Mouse (Mus musculus): ENCODE measurements around the gene Snx30. TPM values are rescaled to one million over a fixed set of nuclear protein-coding genes. Genes with fewer than 3 reads are reported as not detected.

Snx30 gene
- total RNA-seq, 1 experiment from 2014 or later: 28.8 TPM

- ATAC-seq (replicated peaks; ENCODE audit: low read depth, poor library complexity, severe bottlenecking): no peak
These were observed 88.8 kb downstream of the Snx30 start for GRCm38 (mm10) chr4:59894415-59894814.

- peak; percentile 84 for ATAC-seq (replicated peaks; ENCODE audit: low read depth, poor library complexity, severe bottlenecking)
These were observed 89.4 kb downstream of the Snx30 start for GRCm38 (mm10) chr4:59894977-59895575.

- no peak for ATAC-seq (replicated peaks; ENCODE audit: low read depth, poor library complexity, severe bottlenecking)
These were observed 90.4 kb downstream of the Snx30 start for GRCm38 (mm10) chr4:59896000-59896399.

DNA sequence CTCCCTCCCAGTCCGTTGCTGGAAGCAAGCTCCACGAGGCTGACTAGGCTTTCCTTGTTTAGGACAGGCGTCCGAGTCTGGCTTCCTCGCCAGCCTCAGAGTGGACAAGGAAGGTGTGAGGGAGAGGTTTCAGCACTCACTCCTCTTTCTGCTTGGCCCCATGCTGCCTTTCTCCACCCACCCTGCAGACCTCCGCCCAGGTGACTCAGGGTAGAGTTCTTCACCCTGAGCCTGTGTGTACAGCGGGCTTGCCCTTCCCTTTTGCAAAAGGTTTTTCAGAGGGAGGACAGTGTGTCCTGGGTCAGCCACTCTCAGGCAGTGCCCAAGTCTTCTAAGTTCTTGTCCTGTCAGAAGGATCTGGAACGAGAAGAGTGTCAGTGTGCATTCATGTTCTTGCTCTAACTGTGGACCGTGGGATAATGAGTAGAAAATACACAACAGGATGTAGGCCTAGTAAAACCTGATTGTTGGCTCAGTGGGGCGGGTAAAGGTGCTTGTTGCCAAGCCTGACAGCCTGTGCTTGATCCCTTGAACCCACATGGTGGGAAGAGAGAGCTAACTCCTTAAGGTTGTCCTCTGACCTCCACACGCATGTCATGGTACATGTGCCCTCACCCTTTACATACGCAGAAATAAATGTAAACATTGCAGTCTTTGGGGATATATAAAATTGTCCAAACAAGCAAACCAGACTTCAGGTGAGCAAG lies 92.3 kb downstream of the Snx30 start:
- no peak for ATAC-seq (replicated peaks; ENCODE audit: low read depth, poor library complexity, severe bottlenecking)

DNA sequence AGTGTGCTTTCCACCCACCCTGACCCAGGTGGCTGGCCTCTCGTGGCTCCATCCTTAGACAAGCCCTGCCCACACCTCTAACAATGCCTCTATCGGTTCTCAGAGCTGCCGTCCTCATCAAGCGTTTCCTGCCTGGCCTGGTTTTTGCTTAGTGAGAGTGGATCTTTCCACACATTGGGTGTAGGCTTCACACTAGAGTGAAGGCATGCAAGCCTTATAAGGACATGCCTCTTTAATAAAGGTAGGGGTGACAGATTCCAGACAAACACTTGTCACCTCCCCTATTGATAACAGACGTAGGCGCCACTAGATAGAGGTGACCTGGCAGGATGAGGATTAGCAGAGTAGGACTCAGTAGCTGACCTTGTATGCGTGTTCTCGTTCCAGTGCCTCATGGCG lies 92.9 kb downstream of the Snx30 start:
- ATAC-seq (replicated peaks; ENCODE audit: low read depth, poor library complexity, severe bottlenecking): no peak

DNA sequence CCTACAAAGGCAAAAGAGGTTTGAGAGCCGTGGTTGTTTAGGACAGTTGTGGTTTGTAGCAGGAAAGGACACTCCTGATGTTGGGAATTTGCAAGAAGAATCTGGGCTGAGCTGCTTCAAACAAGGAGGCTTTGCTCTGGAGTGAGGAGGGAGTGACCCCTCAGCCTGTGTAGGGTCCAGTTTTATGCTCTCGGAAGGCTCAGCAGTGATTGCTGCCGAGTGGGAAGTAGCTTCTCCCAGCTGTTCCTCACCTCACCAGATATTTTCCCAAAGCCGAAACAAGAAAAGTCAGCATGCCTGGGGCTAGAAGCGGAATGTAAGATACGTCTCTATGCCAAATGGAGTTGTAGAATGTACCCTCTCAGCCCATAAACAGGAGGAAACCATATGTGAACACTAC lies 96.2 kb downstream of the Snx30 start:
- no peak for ATAC-seq (replicated peaks; ENCODE audit: low read depth, poor library complexity, severe bottlenecking)

GRCm38 (mm10) chr4:59902547-59902946 lies 96.9 kb downstream of the Snx30 start:
- ATAC-seq (replicated peaks; ENCODE audit: low read depth, poor library complexity, severe bottlenecking): no peak

GRCm38 (mm10) chr4:59907092-59907491 lies 101.5 kb downstream of the Snx30 start:
- ATAC-seq (replicated peaks; ENCODE audit: low read depth, poor library complexity, severe bottlenecking): no peak

DNA sequence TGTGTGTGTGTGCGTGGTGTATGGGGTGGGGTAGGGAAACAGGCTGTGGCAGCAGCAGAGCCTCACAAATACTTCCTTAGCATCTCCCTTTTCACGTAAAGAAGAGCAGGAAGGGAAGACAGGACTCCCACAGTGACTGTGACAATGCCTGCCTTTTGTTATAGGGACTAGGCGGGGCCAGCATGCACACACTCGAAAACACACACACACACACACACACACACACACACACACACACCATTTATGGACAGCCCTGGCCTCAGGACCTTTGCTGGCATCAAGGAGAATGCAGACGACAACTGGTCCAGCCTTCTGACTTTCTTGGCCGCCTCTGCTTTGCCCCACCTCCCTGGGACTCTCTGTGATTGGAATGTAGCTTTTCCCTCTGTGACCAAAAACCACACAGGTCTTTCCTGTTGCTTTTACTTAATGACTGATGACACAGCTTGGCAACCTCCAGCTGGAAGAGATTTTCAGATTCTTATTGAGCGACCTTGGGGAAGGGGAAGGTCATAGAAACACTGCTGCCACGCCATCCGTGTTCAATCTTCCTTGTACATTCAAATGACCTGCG lies 102.1 kb downstream of the Snx30 start:
- no peak for ATAC-seq (replicated peaks; ENCODE audit: low read depth, poor library complexity, severe bottlenecking)

- no peak for ATAC-seq (replicated peaks; ENCODE audit: low read depth, poor library complexity, severe bottlenecking)
These were observed 103.1 kb downstream of the Snx30 start for GRCm38 (mm10) chr4:59908785-59909184.

GRCm38 (mm10) chr4:59914608-59915403 lies 109.2 kb downstream of the Snx30 start, which contains the start of gene Slc46a2:
Gene Slc46a2 (minus strand): TSS chr4:59915056.
- ATAC-seq (replicated peaks; ENCODE audit: low read depth, poor library complexity, severe bottlenecking): no peak

DNA sequence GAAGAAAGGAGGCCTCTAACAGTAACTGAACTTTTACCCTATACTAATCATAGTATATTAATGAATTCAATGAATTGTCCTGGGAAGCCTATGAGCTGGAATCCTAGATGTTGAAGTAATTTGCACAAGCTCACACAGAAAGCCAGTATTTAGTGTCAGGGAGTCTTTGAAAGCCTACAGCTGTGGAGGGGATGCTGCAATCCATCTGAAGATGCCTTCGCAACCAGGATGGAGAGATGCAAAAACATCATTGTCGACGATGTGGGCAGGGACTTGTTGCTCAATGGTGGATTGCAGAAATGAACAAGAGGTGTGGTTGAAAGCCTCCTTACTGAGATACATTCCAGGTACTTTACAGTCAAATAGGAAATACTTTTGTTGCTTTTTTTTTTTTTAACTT lies 112.3 kb downstream of the Snx30 start:
- ATAC-seq (replicated peaks; ENCODE audit: low read depth, poor library complexity, severe bottlenecking): no peak

- no peak for ATAC-seq (replicated peaks; ENCODE audit: low read depth, poor library complexity, severe bottlenecking)
These were observed 119.4 kb downstream of the Snx30 start for GRCm38 (mm10) chr4:59925082-59925481.

DNA sequence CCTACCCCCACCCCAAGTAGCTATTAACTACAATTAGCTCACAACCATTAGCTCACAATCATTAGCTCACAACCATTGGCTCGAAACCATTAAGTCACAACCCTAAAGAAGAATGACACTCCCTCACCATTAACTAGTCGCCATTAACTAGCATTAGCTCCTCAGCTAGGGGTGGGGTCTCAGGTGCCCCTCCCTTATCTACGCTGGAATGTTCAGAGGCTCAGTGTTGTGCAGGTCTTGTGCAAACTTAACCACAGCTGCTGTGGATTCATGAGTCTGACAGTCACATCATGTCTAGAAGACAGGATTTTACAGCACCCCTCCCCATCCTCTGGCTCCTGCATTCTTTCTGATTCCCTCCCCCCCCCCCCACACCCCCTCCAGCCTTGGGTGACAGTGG lies 122.0 kb downstream of the Snx30 start:
- ATAC-seq (replicated peaks; ENCODE audit: low read depth, poor library complexity, severe bottlenecking): no peak

- ATAC-seq (replicated peaks; ENCODE audit: low read depth, poor library complexity, severe bottlenecking): peak; percentile 98
These were observed 122.7 kb downstream of the Snx30 start for GRCm38 (mm10) chr4:59928347-59928746.

- peak; percentile 86 for ATAC-seq (replicated peaks; ENCODE audit: low read depth, poor library complexity, severe bottlenecking)
These were observed 127.1 kb downstream of the Snx30 start for GRCm38 (mm10) chr4:59932505-59933281.

GRCm38 (mm10) chr4:59937543-59937942 lies 131.9 kb downstream of the Snx30 start:
- no peak for ATAC-seq (replicated peaks; ENCODE audit: low read depth, poor library complexity, severe bottlenecking)
